Mouse (Mus musculus): Measurements from ENCODE around the gene Sirt2. TPM values are rescaled to one million over a fixed set of nuclear protein-coding genes. Genes with fewer than 3 reads are reported as not detected.
A peak's percentile ranks its signal among the peaks of the same experiment; 100 is the strongest.

The Sirt2 gene
- total RNA-seq (2012; rRNA removed): 66.2 and 68.3 TPM in 2 replicates
- 36.0 and 40.9 TPM in 2 replicates for total RNA-seq (2014; rRNA removed)
- polyA plus RNA-seq (2012; ENCODE audit: insufficient read length, low read depth): 124 and 128 TPM in 2 replicates

GRCm38 (mm10) chr7:28766173-28766879 is at the start of gene Sirt2:
Gene Sirt2, plus strand, starts transcription at chr7:28766735.
- Histone ChIP-seq H3K9ac (ENCODE audit: insufficient read depth, low read depth) (peak within 1 kb of the TSS; percentile 84), H3K4me1 (ENCODE audit: control insufficient read depth in 1 of 2, insufficient read depth in 2 of 2) (peaks cover 14 to 40% of the 10 kb centered on the region in 2 experiments), H3K36me3 (replicated peaks in 1 of 2; ENCODE audit: control insufficient read depth in 1 of 2, insufficient read depth in 1 of 2, low read length in 1 of 2) (peaks cover 19 to 38% of the 10 kb centered on the region in 2 experiments), H3K79me2 (replicated peaks; ENCODE audit: control insufficient read depth, extremely low read depth, insufficient read depth, poor library complexity, severe bottlenecking) (peaks cover 34% of the 10 kb centered on the region), H3K27ac (ENCODE audit: insufficient read depth, low read depth) (no peak within 1 kb of the TSS; the same call in 1 of the 2 replicates), H3K9me3 (replicated peaks; ENCODE audit: low read length) (no peaks in the 10 kb centered on the region), H3K27me3 (replicated peaks) (no peaks in the 10 kb centered on the region), H3K4me2 (ENCODE audit: insufficient read depth, low read depth, poor library complexity, severe bottlenecking) (peak within 1 kb of the TSS; percentile 83), H3K4me3 (replicated peaks in 1 of 3; ENCODE audit: low read depth in 2 of 3, low read length in 2 of 3, poor library complexity in 1 of 3) (peak within 1 kb of the TSS; percentile 81 to 88 (median 86))
- in situ Hi-C loops (cut with MboI; ENCODE audit: low pct_ligation_motif_present, low pct_unique_long_range_greater_than_20kb, low sequenced_read_pairs): no loop called here
- TF ChIP-seq ZC3H11A (IDR thresholded peaks at IDR 0.05; ENCODE audit: low read depth, low read length) (no peak), POLR2AphosphoS2 (IDR thresholded peaks at IDR 0.05; ENCODE audit: low read depth, low read length) (no peak; the same call in 1 of the 2 replicates), MAZ (IDR thresholded peaks at IDR 0.05; ENCODE audit: low read depth, low read length) (peak; percentile 68; the same call in 1 of the 2 replicates), TBP (conservative IDR thresholded peaks at IDR 0.05; ENCODE audit: low read depth, low read length) (peak; percentile 67; the same call in 1 of the 2 replicates), PAX5 (IDR thresholded peaks at IDR 0.05; ENCODE audit: low read length) (no peak), ETS1 (conservative IDR thresholded peaks at IDR 0.05; ENCODE audit: low read depth, low read length) (0 out of 2 replicates have a peak, but pooled peaks have one; percentile 22), TCF12 (IDR thresholded peaks at IDR 0.05; ENCODE audit: low read depth, low read length) (peak; percentile 65; the same call in 1 of the 2 replicates), ELF1 (IDR thresholded peaks at IDR 0.05; ENCODE audit: low read depth, low read length) (peak; percentile 94), BHLHE40 (IDR thresholded peaks at IDR 0.05; ENCODE audit: low read depth, low read length) (peak; percentile 79), E2F4 (IDR thresholded peaks at IDR 0.05; ENCODE audit: insufficient replicate concordance, low read depth, low read length) (no peak), POLR2A (IDR thresholded peaks at IDR 0.05; ENCODE audit: low read depth, low read length) (peak; percentile 83), ZKSCAN1 (IDR thresholded peaks at IDR 0.05; ENCODE audit: borderline replicate concordance, low read depth, low read length) (no peak), GABPA (IDR thresholded peaks at IDR 0.05; ENCODE audit: insufficient replicate concordance, low read depth, low read length) (peak; percentile 88; the same call in 1 of the 2 replicates), MAX (IDR thresholded peaks at IDR 0.05; ENCODE audit: low read length) (peak; percentile 75), MXI1 (IDR thresholded peaks at IDR 0.05; ENCODE audit: low read depth, low read length) (peak; percentile 93), RAD21 (IDR thresholded peaks at IDR 0.05; ENCODE audit: low read depth, low read length) (no peak), NELFE (IDR thresholded peaks at IDR 0.05; ENCODE audit: low read depth, low read length) (peak; percentile 65; the same call in 1 of the 2 replicates), JUN (IDR thresholded peaks at IDR 0.05; ENCODE audit: insufficient read depth, low read depth, low read length) (no peak), SIN3A (IDR thresholded peaks at IDR 0.05; ENCODE audit: low read length) (peak; percentile 97), ZNF384 (IDR thresholded peaks at IDR 0.05; ENCODE audit: low read depth, low read length) (no peak), UBTF (IDR thresholded peaks at IDR 0.05; ENCODE audit: low read depth, low read length) (no peak), EP300 (IDR thresholded peaks at IDR 0.05; ENCODE audit: low read length) (no peak), CTCF (conservative IDR thresholded peaks at IDR 0.05 in 1 of 2, IDR thresholded peaks at IDR 0.05 in 1 of 2; ENCODE audit: low read depth in 2 of 2, low read length in 2 of 2) (no peak), USF1 (IDR thresholded peaks at IDR 0.05; ENCODE audit: low read depth, low read length) (peak; percentile 45), NRF1 (IDR thresholded peaks at IDR 0.05; ENCODE audit: low read depth, low read length) (peak; percentile 74), SMC3 (IDR thresholded peaks at IDR 0.05; ENCODE audit: low read depth, low read length) (no peak), MAFK (IDR thresholded peaks at IDR 0.05; ENCODE audit: insufficient replicate concordance, low read length) (no peak), MEF2A (IDR thresholded peaks at IDR 0.05; ENCODE audit: borderline replicate concordance, low read depth, low read length) (peak; percentile 44; the same call in 1 of the 2 replicates), RCOR1 (conservative IDR thresholded peaks at IDR 0.05; ENCODE audit: low read depth, low read length) (0 out of 2 replicates have a peak, but pooled peaks have one; percentile 28), IRF4 (IDR thresholded peaks at IDR 0.05; ENCODE audit: low read depth, low read length) (peak; percentile 48; the same call in 1 of the 2 replicates), ZMIZ1 (IDR thresholded peaks at IDR 0.05; ENCODE audit: low read depth, low read length) (no peak; the same call in 1 of the 2 replicates), USF2 (conservative IDR thresholded peaks at IDR 0.05; ENCODE audit: low read depth, low read length) (no peak; the same call in 1 of the 2 replicates), JUND (conservative IDR thresholded peaks at IDR 0.05; ENCODE audit: low read depth, low read length) (no peak), CHD2 (IDR thresholded peaks at IDR 0.05; ENCODE audit: low read length) (peak; percentile 92), HCFC1 (IDR thresholded peaks at IDR 0.05; ENCODE audit: low read depth, low read length) (peak; percentile 97), CHD1 (IDR thresholded peaks at IDR 0.05; ENCODE audit: low read depth, low read length) (no peak), MYC (IDR thresholded peaks at IDR 0.05; ENCODE audit: low read depth, low read length) (peak; percentile 82), KAT2A (IDR thresholded peaks at IDR 0.05; ENCODE audit: insufficient replicate concordance, low read length) (peak; percentile 100)
- dilution Hi-C loops (cut with MboI; ENCODE audit: extremely low pct_ligation_motif_present, extremely low pct_unique_long_range_greater_than_20kb, low sequenced_read_pairs): no loop called here
- peak; percentile 100 for DNase-seq (ENCODE audit: extremely low read depth)
